Mouse (Mus musculus) midbrain, embryonic 16.5 days (tissue): ENCODE data around the gene Kcnh5. TPM values are rescaled to one million over a fixed set of nuclear protein-coding genes. Genes with fewer than 3 reads are reported as not detected.

ENCODE experiments used
- ATAC-seq: fragments of 200-750 bp; cut with Nextera tagmentation; 2 replicates; pipeline ENCODE4 v1.8.0; 2017; ENCODE audit warnings: moderate TSS enrichment
- H3K27ac ChIP-seq: fragments of 300-500 bp; sonication (generic); 2 replicates; pipeline ENCODE4 v1.5.1; 2014; ENCODE audit warnings: mild to moderate bottlenecking, low read length, mixed read lengths
- H3K27me3 ChIP-seq: fragments of 300-500 bp; sonication (generic); 2 replicates; pipeline ENCODE4 v1.6.1; 2014; ENCODE audit warnings: low read depth, low read length, mixed read lengths; ENCODE audit not compliant: control insufficient read depth, insufficient read depth
- H3K36me3 ChIP-seq: fragments of 300-500 bp; sonication (generic); 2 replicates; pipeline ENCODE4 v1.6.1; 2014; ENCODE audit warnings: mild to moderate bottlenecking, low read length, moderate library complexity, mixed read lengths; ENCODE audit not compliant: control insufficient read depth, insufficient read depth
- H3K4me1 ChIP-seq: fragments of 300-500 bp; sonication (generic); 2 replicates; pipeline ENCODE4 v1.6.1; 2014; ENCODE audit warnings: mild to moderate bottlenecking, low read length, mixed read lengths; ENCODE audit not compliant: control insufficient read depth, insufficient read depth
- H3K4me2 ChIP-seq: fragments of 300-500 bp; sonication (generic); 2 replicates; pipeline ENCODE4 v1.6.1; 2014; ENCODE audit warnings: mild to moderate bottlenecking, low read length, mixed read lengths
- H3K4me3 ChIP-seq: fragments of 300-500 bp; sonication (generic); 2 replicates; pipeline ENCODE4 v1.5.1; 2014; ENCODE audit warnings: low read depth, mild to moderate bottlenecking, low read length, moderate library complexity, mixed read lengths
- H3K9ac ChIP-seq: fragments of 300-500 bp; sonication (generic); 2 replicates; pipeline ENCODE4 v1.6.1; 2014; ENCODE audit warnings: low read depth, low read length, mixed read lengths
- H3K9me3 ChIP-seq: fragments of 300-500 bp; sonication (generic); replicated peaks from 2 replicates; pipeline ENCODE4 v1.6.1; 2014; ENCODE audit warnings: mild to moderate bottlenecking, low read length, mixed read lengths; ENCODE audit not compliant: control insufficient read depth, poor library complexity, severe bottlenecking
- WGBS: fragments of 180-500 bp; shearing (Covaris S2); extraction: QIAGEN DNeasy Blood & Tissue Kit; methylation state at CpG from one replicate; pipeline ENCODE4 v1.1.7; 2014; 5-methylcytosine and 5-hydroxymethylcytosine counted together
- polyA plus RNA-seq: library from polyadenylated mRNA; unstranded; fragments of >200 nt; fragmentation: Nextera tagmentation; extraction: Ambion mirVana; gene quantifications from 2 replicates; pipeline ENCODE4 v1.2.1, GENCODE M21; 2015

Gene Kcnh5
- polyA plus RNA-seq, 1 experiment from 2014 or later, result 4.1 TPM

DNA sequence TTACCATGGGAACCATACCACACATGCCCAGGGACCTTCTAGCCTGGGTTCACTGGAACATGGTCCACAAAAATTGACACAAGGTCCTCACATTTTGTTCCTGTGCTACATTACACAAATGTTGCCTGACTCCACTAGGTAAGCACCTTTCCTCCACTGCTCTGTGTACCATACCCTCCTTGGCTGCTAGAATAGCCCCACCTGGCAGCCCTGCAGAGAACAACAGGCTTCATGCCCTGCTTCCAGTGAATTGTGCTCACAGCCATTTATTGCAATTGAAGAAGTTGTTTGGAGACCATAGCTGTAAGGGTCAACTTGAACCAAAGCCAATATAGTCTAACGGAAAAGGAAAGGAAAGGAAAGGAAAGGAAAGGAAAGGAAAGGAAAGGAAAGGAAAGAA, 37.3 kb downstream of the Kcnh5 start:
- WGBS, result 90% methylated on average over 1 of the region's 1 CpGs
- Histone ChIP-seq H3K9me3 (no peaks in the 10 kb centered on the region), H3K27me3 (no peaks in the 10 kb centered on the region), H3K27ac (no peak overlapping the region), H3K36me3 (no peaks in the 10 kb centered on the region), H3K4me2 (no peak overlapping the region), H3K9ac (no peak overlapping the region), H3K4me3 (no peak overlapping the region), H3K4me1 (no peaks in the 10 kb centered on the region)
- ATAC-seq, result no peak

DNA sequence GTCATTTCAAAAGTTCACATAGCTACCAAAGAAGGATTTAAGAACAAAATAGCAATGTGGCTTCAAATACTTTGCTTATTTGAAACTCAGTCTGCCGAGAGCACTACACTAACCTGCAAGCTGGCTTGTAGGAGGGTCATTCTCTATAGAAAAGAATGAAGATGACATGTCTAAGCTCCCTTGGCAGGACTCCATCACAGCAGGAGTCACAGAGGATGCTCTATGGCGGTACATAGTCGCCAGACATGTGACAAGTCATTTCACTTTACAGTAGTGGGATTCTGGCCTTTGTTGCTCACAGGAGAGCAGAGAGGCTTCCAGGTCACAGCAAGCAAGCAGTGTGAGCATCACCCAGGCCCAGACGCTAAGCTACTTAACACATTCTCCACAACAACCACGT, 85.2 kb downstream of the Kcnh5 start:
- no peak for ATAC-seq
- Histone ChIP-seq H3K27me3 (no peaks in the 10 kb centered on the region), H3K36me3 (no peaks in the 10 kb centered on the region), H3K9ac (no peak overlapping the region), H3K27ac (no peak overlapping the region), H3K9me3 (no peaks in the 10 kb centered on the region), H3K4me3 (no peak overlapping the region), H3K4me2 (no peak overlapping the region), H3K4me1 (no peaks in the 10 kb centered on the region)
- 70% methylated on average over 5 of the region's 5 CpGs for WGBS

DNA sequence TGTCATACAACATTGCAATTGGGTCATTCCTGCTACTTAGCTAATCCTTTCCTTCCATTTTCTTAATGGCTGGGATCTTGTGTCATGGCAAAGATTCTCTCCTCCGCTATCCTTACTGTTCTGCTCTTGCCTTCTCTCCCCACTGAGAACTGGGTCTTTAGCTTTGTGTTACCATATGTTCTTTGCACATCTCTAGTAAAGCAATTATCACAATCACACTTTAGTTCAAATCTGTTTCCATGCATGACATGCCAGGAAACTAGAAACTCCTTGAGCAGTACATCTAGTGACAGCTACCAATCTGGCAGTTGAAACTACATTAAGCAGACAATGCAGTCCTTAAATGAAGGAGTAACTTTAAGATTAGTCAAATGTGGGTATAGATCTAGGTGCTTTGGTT, 86.2 kb downstream of the Kcnh5 start:
- no peaks in the 10 kb centered on the region for H3K9me3 ChIP-seq
- H3K4me3 ChIP-seq, result no peak overlapping the region
- H3K27ac ChIP-seq, result no peak overlapping the region
- ATAC-seq, result no peak
- no peaks in the 10 kb centered on the region for H3K27me3 ChIP-seq
- no peak overlapping the region for H3K9ac ChIP-seq
- no peaks in the 10 kb centered on the region for H3K4me1 ChIP-seq
- 100% methylated on average over 1 of the region's 1 CpGs for WGBS
- H3K36me3 ChIP-seq, result no peaks in the 10 kb centered on the region
- H3K4me2 ChIP-seq, result no peak overlapping the region

DNA sequence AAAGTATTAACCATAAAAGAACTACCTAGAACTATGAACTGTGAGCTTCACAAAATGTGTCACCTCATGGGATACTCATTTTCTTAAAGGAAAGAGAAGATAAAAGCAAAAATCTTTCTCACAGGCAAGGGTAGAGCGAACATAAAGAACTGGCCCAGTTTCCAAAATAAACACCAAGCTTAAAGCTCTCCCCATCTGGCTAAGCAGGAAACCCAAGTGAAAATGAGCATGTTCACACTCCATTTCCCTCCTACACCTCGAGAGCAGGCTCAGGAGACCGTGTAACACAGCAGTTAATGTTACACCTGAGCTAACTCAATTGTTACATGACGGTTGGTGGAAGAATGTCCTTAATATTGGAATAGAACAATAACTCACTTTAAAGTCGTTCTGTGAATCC, 100.0 kb downstream of the Kcnh5 start:
- ATAC-seq, result no peak
- WGBS, result 70% methylated on average over 5 of the region's 5 CpGs
- Histone ChIP-seq H3K4me1 (no peaks in the 10 kb centered on the region), H3K4me2 (no peak overlapping the region), H3K4me3 (no peak overlapping the region), H3K36me3 (no peaks in the 10 kb centered on the region), H3K9ac (no peak overlapping the region), H3K9me3 (no peaks in the 10 kb centered on the region), H3K27ac (no peak overlapping the region), H3K27me3 (no peaks in the 10 kb centered on the region)

DNA sequence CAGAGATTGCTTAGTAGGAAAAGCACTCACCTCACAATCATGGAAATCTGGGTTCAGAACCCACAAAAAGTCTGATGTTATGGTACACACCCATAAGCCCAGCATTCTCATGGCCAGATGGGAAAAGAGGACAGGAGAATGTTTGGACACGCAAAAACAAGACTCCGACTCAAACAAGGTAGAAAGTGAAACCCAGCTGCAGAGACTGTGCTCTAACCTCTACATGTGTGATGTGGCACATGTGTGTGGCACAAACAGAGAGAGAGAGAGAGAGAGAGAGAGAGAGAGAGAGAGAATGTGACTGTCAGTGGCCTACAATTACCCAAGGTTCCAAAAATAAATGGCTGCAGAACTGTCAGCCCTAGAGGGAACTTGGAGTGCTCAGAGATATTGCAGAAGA, 106.1 kb downstream of the Kcnh5 start:
- Histone ChIP-seq H3K4me2 (no peak overlapping the region), H3K9ac (no peak overlapping the region), H3K9me3 (no peaks in the 10 kb centered on the region), H3K4me1 (no peaks in the 10 kb centered on the region), H3K4me3 (no peak overlapping the region), H3K27me3 (no peaks in the 10 kb centered on the region), H3K27ac (no peak overlapping the region), H3K36me3 (no peaks in the 10 kb centered on the region)
- no peak for ATAC-seq
- 98% methylated on average over 2 of the region's 2 CpGs for WGBS

DNA sequence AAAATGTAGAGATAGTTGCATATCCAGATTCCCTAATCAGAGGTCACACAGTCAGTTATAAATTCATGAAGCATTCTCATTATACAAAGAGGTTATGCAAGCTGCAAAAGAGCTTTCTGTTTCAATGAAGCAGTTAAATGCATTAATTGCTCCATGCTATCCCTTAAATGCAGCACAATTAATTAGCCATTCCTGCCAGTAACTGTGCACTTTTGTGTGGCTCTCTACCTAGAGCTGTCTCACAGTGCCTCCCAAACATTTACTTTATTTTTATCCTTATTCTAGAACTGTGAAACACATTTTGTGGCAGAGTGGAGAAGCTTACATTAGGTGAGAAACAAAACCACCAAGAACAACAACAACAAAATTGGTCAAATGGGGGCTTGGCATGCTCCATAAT, 114.6 kb downstream of the Kcnh5 start:
- no peak for ATAC-seq
- no peak overlapping the region for H3K27ac ChIP-seq
- no peaks in the 10 kb centered on the region for H3K27me3 ChIP-seq
- no peak overlapping the region for H3K4me3 ChIP-seq
- no peak overlapping the region for H3K4me2 ChIP-seq
- no peaks in the 10 kb centered on the region for H3K36me3 ChIP-seq
- H3K9ac ChIP-seq, result no peak overlapping the region
- no peaks in the 10 kb centered on the region; the same call in 1 of the 2 replicates for H3K4me1 ChIP-seq
- no peaks in the 10 kb centered on the region for H3K9me3 ChIP-seq

DNA sequence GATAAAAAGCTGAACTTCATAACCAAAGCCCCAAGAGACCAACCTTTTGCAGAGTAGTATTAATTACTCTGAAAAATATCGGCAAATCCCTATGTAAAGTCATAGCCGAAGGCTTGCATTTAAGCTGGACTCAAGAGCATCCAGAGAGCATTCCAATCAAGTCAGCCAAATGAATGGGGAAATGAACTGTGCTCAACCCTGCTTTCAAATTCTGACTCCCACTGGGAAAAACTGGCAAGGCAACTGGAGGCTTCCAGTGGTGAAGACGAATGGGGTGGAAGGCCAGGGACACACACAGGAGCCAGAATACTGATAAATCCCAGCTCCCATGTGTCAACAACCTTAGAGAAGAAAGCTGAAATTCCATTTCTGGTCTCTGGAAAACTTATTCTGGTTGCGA, 115.4 kb downstream of the Kcnh5 start:
- ATAC-seq, result no peak
- Histone ChIP-seq H3K9me3 (no peaks in the 10 kb centered on the region), H3K4me2 (no peak overlapping the region), H3K27ac (no peak overlapping the region), H3K9ac (no peak overlapping the region), H3K36me3 (no peaks in the 10 kb centered on the region), H3K4me1 (no peaks in the 10 kb centered on the region; the same call in 1 of the 2 replicates), H3K27me3 (no peaks in the 10 kb centered on the region), H3K4me3 (no peak overlapping the region)
- WGBS, result 38% methylated on average over 4 of the region's 4 CpGs

DNA sequence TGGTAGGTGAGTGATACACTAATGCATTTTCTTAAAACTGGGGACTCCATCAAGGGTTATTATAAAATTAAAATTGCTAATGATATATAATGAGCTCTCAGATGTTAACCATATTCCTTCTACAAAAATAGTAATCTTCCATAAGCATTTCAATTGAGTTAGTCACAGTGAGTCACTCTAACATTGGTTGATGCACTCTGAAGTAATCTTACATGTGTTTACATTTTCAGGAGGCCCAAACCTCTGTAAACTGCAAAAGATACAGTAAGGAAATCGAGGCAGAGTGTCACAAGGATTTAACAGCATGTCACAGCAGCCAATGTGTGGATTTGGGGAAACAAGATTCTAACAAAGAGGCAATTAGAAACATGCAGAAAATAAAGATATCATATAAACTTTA, 123.4 kb downstream of the Kcnh5 start:
- no peaks in the 10 kb centered on the region for H3K27me3 ChIP-seq
- H3K4me3 ChIP-seq, result no peak overlapping the region
- ATAC-seq, result no peak
- WGBS, result 72% methylated on average over 1 of the region's 1 CpGs
- H3K9me3 ChIP-seq, result no peaks in the 10 kb centered on the region
- H3K4me2 ChIP-seq, result no peak overlapping the region
- H3K36me3 ChIP-seq, result no peaks in the 10 kb centered on the region
- H3K9ac ChIP-seq, result no peak overlapping the region
- no peaks in the 10 kb centered on the region; the same call in 1 of the 2 replicates for H3K4me1 ChIP-seq
- H3K27ac ChIP-seq, result no peak overlapping the region

DNA sequence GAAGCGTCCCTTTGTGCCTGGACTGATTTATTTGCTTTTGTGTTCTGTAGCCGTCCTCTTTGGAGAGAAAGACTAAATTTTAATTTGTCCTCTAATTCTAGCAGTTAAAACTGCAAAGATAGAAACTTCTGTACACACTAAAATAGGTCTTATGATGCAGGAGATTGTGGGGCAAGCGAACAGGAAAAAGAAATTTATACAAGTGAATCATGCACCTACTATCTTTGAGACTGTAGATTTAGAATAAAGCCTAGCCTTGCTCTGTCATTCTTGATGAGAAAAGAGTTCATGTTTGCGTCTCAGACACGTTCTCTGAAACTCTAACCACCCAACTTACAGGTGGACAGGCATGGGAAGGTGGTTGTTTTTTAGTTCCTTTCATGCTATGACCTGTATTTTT, 140.4 kb downstream of the Kcnh5 start:
- Histone ChIP-seq H3K9me3 (no peaks in the 10 kb centered on the region), H3K27ac (no peak overlapping the region), H3K9ac (no peak overlapping the region), H3K27me3 (no peaks in the 10 kb centered on the region), H3K4me2 (no peak overlapping the region), H3K36me3 (no peaks in the 10 kb centered on the region), H3K4me1 (no peaks in the 10 kb centered on the region), H3K4me3 (no peak overlapping the region)
- no peak for ATAC-seq
- 89% methylated on average over 5 of the region's 5 CpGs for WGBS
